Mouse (Mus musculus) cortical plate, adult 2 months (tissue): ENCODE data around the gene Col28a1.

Experiments used
- CTCF ChIP-seq: fragments of 200-500 bp; IDR thresholded peaks from 2 replicates; pipeline ENCODE4 v1.5.1; 2011; ENCODE audit warnings: mild to moderate bottlenecking, control low read depth, low read length; ENCODE audit not compliant: insufficient read depth; ENCODE audit errors: extremely low read depth
- POLR2A ChIP-seq: fragments of 200-500 bp; IDR thresholded peaks from 2 replicates; pipeline ENCODE4 v1.6.1; 2011; ENCODE audit warnings: mild to moderate bottlenecking, low read length, control low read depth; ENCODE audit not compliant: insufficient read depth; ENCODE audit errors: extremely low read depth

- TF ChIP-seq CTCF (no peak), POLR2A (no peak)
Observed at GRCm38 (mm10) chr6:7969376-7969775, 223.0 kb downstream of the Col28a1 start.
